ENCODE assay signal across 11 mouse cellular contexts in the genomic region with DNA sequence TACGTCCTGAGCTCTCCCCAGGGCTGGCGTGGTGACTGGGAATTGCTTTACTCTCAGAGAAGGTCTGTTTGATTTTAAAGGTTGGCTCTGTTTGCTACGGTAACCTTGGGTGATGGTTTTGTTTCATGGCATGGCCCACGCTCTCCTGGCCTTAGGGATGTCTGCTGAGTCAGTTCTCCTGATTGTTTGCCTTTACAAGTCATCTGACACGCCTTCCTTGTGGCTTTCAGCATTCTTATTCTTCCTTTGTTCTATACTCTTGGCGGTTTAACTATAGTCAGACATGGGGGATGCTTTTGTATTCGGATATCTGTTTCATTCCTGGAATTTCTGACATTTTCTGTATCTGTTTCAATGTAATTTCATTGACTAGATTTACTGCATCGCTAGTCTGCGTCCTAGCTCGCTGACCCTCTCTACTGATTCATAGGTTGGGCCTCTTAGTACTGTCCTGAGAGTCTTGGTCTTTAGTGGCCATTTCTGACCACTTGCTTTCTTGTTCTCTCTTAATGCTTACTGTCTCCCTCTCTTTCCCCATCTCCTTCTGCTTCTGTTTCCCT. TPM values are rescaled to one million over a fixed set of nuclear protein-coding genes. Genes with fewer than 3 reads are reported as not detected.
DNase-seq lines count a peak whose midpoint lies in the region; ATAC-seq and TF ChIP-seq lines count a peak whose summit lies in the region.
"Had no signal": no experiment of that assay in that cellular context is flagged by ENCODE, and none has a peak within 500 bp of the region (broad histone marks: within the 10 kb centered on the region; RNA-seq: fewer than 3 reads in every experiment).

No protein-coding gene starts in this region.

- 50% methylated on average over 10 of the region's 10 CpGs for WGBS in kidney, embryonic 16.5 days
- WGBS in liver, embryonic 16.5 days (ENCODE audit: insufficient replicate concordance): 68% methylated on average over 10 of the region's 10 CpGs

- no peak for ATAC-seq in kidney, embryonic 16.5 days (ENCODE audit: low FRiP score, low TSS enrichment)
- peak; percentile 27 for ATAC-seq in CD4-positive, CD25-positive, alpha-beta regulatory T cell, adult 4 months
- ATAC-seq in Patski: peak; percentile 91
- no peak for ATAC-seq in liver, embryonic 16.5 days (ENCODE audit: low read depth)

- no peaks in the 10 kb centered on the region for H3K36me3 ChIP-seq in kidney, embryonic 16.5 days (ENCODE audit: insufficient read depth, low read length)
- H3K36me3 ChIP-seq in liver, embryonic 16.5 days (ENCODE audit: control insufficient read depth, insufficient read depth): no peaks in the 10 kb centered on the region
- H3K36me3 ChIP-seq: forebrain, embryonic 12.5 days had no signal

- H3K27me3 ChIP-seq in kidney, embryonic 16.5 days (ENCODE audit: insufficient read depth, low read length): no peaks in the 10 kb centered on the region
- H3K27me3 ChIP-seq in Patski: no peaks in the 10 kb centered on the region
- H3K27me3 ChIP-seq in liver, embryonic 16.5 days (ENCODE audit: control insufficient read depth, insufficient read depth, low read depth, low read length): no peaks in the 10 kb centered on the region
- H3K27me3 ChIP-seq: forebrain, embryonic 12.5 days had no signal

- POLR2A ChIA-PET in Patski (lab: Charles Lee): no interaction called here

- in situ Hi-C loops in Patski (cut with MboI; ENCODE audit: low pct_unique_long_range_greater_than_20kb): loop anchor here (25.0 kb wide), 1 partner anchor 2001 kb away; a partner anchor contains a TSS

- H3K9ac ChIP-seq in kidney, embryonic 16.5 days (replicated peaks; ENCODE audit: low read length): no peak overlapping the region
- no peak overlapping the region for H3K9ac ChIP-seq in liver, embryonic 16.5 days (ENCODE audit: low read depth, low read length)
- H3K9ac ChIP-seq: forebrain, embryonic 12.5 days had no signal

- CTCF ChIA-PET in Patski (lab: Charles Lee): no interaction called here

- no peak overlapping the region for H3K4me3 ChIP-seq in kidney, embryonic 16.5 days (ENCODE audit: low read length)
- H3K4me3 ChIP-seq in liver, embryonic 16.5 days (ENCODE audit: low read depth, low read length): no peak overlapping the region
- H3K4me3 ChIP-seq: forebrain, embryonic 12.5 days had no signal

- H3K27ac ChIP-seq in kidney, embryonic 16.5 days (ENCODE audit: low read length): 0 out of 2 replicates have a peak overlapping the region, but pooled peaks have one; percentile 33
- peak overlapping the region; percentile 19; the same call in 1 of the 2 replicates for H3K27ac ChIP-seq in liver, embryonic 16.5 days (ENCODE audit: low read length)
- H3K27ac ChIP-seq: forebrain, embryonic 12.5 days had no signal

- no peaks in the 10 kb centered on the region for H3K9me3 ChIP-seq in kidney, embryonic 16.5 days (ENCODE audit: low read length)
- no peaks in the 10 kb centered on the region for H3K9me3 ChIP-seq in liver, embryonic 16.5 days (replicated peaks; ENCODE audit: control insufficient read depth, low read length)
- H3K9me3 ChIP-seq: forebrain, embryonic 12.5 days had no signal

- no peak overlapping the region for H3K4me2 ChIP-seq in kidney, embryonic 16.5 days (replicated peaks; ENCODE audit: low read depth, low read length)
- no peak overlapping the region for H3K4me2 ChIP-seq in liver, embryonic 16.5 days (ENCODE audit: low read depth, low read length)
- H3K4me2 ChIP-seq: forebrain, embryonic 12.5 days had no signal

- peaks cover 30% of the 10 kb centered on the region for H3K4me1 ChIP-seq in kidney, embryonic 16.5 days (ENCODE audit: insufficient read depth, low read length)
- H3K4me1 ChIP-seq in liver, embryonic 16.5 days (ENCODE audit: control insufficient read depth, low read depth, low read length): peaks cover 25% of the 10 kb centered on the region

- DNase-seq in kidney, adult 11 months: no peak
- DNase-seq in Patski (ENCODE audit: low read depth, low spot score): peak; percentile 71
- no peak for DNase-seq in right cerebral cortex, adult 18-20 months
- no peak for DNase-seq in gastrocnemius, postnatal 25 days
- DNase-seq: heart, postnatal 4 days; layer of hippocampus, postnatal 36 days; thymus, postnatal 14 days had no signal

- TF ChIP-seq CTCF in Patski (IDR thresholded peaks at IDR 0.05): no peak

RNA-seq across cellular contexts. Expression of a gene that starts 27.8 kb away (rescaled TPM):
- polyA plus RNA-seq in kidney, embryonic 16.5 days (2015; fragmentation: Nextera tagmentation; extraction: Ambion mirVana): 12.8 and 14.6 TPM in 2 replicates
- 10 to 100 TPM; 42.2 to 62.3 TPM for polyA plus RNA-seq in CD4-positive, CD25-positive, alpha-beta regulatory T cell, adult 4 months (2017; shearing (Covaris generic))
- polyA plus RNA-seq in Patski (2021): 29.9 TPM
- 8.3 and 8.7 TPM in 2 replicates for polyA plus RNA-seq in liver, embryonic 16.5 days (2015; fragmentation: Nextera tagmentation; extraction: Ambion mirVana)
- 1 to 10 TPM; 5.9 to 6.3 TPM for total RNA-seq in gastrocnemius, postnatal 25 days (2021)

Comparison
In these comparisons a context has a peak if more than half of its experiments do, and no peak if none do; other contexts are left out.
1. ATAC-seq: peak in CD4-positive, CD25-positive, alpha-beta regulatory T cell, adult 4 months (single experiment) and Patski (single experiment); none in kidney, embryonic 16.5 days (single experiment) and liver, embryonic 16.5 days (single experiment).